Mouse (Mus musculus): ENCODE data around the gene Tex21.

- TF ChIP-seq EP300 (IDR thresholded peaks at IDR 0.05; ENCODE audit: low read depth) = no peak
- no peak for TF ChIP-seq CTCF (IDR thresholded peaks at IDR 0.05; ENCODE audit: low read depth)
Observed at GRCm38 (mm10) chr12:76285418-76285817, 38.9 kb upstream of the Tex21 start.

Data from heart, postnatal 0 days (tissue).